Mouse (Mus musculus) c-Kit-positive CD71-positive TER-119-negative erythroid progenitor cells, embryonic 14.5 days (primary cell): ENCODE results near the gene Sgce.
A peak's percentile ranks its signal among the peaks of the same experiment; 100 is the strongest.
"Not testable (repeated sequence)": the region's sequence is repeated elsewhere in the genome, so short reads cannot be mapped to it uniquely, and the experiment has no call there.

ENCODE experiments used
- DNase-seq: peaks from one replicate; pipeline ENCODE4 v3.0.0-alpha.2; 2013; ENCODE audit warnings: low read depth

Sgce gene

GRCm38 (mm10) chr6:4722739-4723138 is 24.3 kb downstream of the Sgce start:
- no peak for DNase-seq

DNA sequence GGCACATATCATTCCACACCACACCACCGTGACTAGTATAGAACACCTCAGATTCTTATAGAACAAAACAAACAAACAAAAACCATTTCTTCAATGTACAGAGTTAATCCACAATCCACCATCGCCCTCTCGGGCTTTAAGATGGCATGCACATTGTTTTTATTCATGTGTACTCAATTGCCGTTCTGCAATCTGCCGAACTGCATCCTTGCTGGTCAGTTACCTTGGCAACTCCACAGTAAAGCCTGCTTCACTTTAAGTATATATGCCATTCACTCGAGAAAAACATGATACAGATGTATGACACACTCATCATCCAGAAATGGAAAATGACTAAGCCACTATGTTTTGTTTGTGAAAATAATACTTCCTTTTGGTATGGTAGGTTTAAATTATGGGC is 24.9 kb downstream of the Sgce start:
- no peak for DNase-seq

DNA sequence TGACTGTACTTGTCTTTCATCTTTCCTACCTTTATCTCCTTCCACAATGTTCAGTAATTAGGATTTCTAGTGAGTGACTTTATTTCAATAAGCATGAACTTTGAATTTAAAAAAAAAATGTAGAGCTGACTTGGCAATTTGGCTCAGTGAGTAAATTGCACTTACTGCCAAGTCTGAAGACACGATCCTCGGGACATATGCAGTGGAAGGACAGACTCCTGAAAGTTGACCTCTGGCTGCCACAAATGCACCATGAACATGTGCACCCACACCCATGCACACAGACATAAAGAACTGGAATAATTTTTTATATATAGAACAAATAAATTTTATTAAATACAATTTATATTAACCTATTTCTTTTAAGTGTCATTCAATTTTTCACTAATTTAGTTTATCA is 29.7 kb downstream of the Sgce start:
- no peak for DNase-seq

DNA sequence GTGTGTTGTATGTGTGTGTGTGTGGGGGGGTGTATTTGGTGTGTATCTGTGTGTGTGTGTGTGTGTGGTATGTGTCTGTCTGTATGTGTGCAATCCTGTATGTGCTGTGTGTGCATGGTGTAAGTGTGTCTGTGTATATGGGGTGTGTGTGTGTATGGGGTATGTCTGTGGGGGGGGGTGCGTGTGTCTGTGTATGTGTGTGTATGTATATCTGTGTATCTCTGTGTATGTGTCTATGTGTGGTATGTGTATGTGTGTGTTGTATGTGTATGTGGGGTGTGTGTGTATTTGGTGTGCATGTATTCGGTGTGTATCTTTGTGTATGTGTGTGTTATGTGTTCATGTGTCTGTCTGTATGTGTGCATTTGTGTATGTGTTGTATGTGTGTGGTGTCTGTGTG is 30.8 kb downstream of the Sgce start:
- DNase-seq, result no peak

- no peak for DNase-seq
These were observed 38.0 kb downstream of the Sgce start for GRCm38 (mm10) chr6:4708971-4709370.

GRCm38 (mm10) chr6:4706415-4706814 is 40.6 kb downstream of the Sgce start:
- no peak for DNase-seq

DNA sequence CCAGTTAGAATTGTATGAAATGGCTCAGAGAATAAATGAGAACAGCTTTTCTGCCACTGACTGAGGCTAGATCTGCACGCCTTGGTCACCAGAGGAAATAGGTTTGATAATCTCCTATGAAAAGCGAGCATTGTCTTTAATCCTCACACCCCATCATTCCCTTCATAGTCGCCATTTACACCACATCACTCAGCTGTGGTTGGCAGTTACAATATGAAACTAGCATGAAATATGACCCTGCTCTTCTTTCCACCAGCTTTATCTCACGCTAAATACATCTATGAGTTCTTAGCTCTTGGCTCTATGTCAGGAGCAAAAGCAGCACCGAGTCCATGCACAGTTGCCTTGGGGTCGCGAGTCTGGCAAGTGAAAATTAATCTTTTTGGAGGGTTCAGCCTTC is 43.1 kb downstream of the Sgce start:
- no peak for DNase-seq

DNA sequence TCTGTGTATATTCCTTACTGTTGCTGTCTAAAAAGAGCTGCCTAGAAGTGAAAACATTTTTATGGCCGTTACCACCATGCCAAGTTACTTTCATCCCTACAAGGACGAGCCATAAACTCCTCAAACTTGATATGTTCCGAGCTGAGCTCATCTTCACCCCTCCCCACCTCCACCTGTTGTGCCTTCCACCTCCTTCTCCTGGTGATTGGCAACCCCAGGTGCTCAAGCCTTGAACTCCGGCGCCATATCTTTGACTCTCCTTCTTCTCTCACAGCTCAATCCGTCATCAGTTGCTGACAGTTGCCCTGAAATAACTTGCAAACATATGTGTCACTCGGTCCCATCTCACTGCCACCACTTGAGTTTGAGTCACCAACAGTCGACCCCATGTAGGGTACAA is 45.4 kb downstream of the Sgce start:
- no peak for DNase-seq

DNA sequence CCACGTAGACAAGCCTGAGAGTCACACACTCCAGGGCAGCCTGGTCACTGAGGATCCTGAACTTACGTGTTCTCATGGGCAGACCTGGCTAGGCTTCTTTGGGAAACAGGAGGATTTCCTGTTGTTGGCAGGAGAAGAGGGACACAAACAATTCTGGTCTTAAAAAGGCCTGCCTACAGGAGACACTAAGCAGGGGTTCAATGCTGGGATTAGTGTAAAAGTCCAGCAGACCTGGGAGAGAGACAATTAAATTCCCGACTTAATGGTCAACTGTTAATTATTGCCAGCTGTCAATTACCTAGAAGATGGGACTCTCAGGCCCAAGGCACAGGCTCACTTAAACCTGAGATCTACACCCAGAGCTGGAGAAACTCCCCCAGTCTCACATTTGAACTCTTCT is 51.2 kb downstream of the Sgce start:
- DNase-seq, result no peak

DNA sequence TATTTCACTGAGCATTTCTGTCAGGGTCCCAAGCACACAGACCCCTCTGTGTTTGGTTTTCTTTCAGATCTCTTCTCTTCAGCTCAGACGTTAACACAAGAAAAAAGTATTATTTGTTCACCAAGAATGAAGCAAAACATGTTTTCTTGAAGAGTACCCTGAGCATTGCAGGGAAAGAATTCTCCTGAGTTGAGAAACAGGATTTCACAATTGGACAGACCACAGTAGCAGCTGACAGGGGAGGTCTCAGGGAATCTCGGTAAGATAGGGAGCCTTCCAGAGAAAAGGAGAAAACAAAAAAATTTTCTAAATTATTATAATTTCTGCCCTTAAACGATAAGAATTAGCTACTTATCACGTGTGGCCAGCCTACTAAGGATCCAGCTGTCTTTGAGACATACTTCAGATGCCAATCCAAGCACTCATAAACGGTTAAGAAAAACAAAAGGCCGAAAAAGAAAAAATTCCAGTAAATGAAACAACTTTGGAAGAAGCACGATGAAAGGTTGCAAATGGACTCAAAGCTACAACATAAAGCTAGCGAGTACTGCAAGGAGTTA is 52.3 kb downstream of the Sgce start:
- no peak for DNase-seq

- no peak for DNase-seq
These were observed 53.5 kb downstream of the Sgce start for GRCm38 (mm10) chr6:4693544-4693943.

DNA sequence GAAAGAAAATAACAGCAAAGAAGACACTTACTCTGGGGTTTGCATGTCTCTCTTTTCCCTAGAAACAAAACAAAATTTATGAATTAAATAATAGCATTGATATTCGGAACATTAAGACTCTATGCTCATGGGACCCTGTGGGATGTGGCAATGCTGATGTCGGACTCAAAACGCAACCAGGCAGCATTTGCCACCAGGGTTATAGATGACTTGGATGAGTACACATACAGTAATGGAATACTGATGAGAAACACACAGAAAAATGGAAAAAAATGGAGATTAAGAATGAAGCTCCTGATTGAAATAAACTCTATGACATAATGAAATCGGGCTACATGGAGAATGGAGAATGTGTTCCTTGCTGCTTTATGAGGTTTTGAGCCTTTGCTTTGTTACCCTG is 56.6 kb downstream of the Sgce start:
- DNase-seq, result no peak

DNA sequence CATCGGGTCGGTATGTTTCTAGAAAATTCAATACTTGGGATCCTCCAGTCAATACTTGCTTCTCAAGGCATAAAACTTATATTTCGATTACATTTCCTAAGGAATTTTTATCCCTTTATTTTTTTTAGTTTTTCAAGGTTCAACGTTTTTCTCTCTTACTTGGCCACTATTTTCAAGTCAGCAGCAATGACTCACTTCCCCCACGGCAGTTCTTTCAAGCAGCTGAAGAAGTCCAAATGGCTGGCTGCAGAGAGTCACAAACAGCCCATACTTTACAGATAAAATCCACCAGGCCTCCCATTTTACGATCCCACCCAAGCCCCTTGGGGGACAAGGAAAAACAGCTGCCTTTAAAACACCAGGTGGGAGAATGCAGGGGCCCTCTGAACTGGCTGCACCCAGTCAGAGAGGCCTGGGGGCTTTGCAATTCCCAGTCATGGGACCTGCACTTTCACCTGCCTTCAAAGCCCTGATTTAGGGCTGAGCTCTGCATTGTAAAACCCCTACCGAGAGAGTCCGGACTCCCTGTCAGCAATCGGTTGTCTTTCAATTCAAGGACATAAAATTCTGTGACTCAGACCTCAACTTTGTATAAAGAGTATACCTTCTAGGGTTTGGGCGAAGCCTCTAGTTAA is 62.2 kb downstream of the Sgce start:
- DNase-seq, result no peak

GRCm38 (mm10) chr6:4680576-4680975 is 66.4 kb downstream of the Sgce start:
- no peak for DNase-seq

- no peak for DNase-seq
These were observed 67.0 kb downstream of the Sgce start for GRCm38 (mm10) chr6:4679981-4680380.

- no peak for DNase-seq
These were observed 69.6 kb downstream of the Sgce start for GRCm38 (mm10) chr6:4677356-4677761.

DNA sequence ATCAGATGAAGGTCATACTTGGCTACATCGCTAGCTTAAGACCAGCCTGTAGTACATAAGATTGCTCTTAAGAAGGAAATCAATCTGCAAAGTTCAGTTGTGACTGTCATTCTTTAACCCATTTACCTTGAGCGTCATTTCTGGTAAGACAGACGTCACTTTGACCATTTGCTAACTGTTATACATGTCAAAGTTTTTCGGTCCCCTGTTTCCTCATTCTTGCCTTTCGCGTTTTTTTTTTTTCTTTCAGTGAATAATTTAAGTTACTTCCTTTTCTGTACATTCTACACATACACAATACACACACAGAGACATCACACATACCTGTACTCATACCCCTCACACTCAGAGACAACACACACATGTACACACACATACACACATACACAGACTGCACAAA is 81.9 kb downstream of the Sgce start:
- no peak for DNase-seq

GRCm38 (mm10) chr6:4664313-4664712 is 82.7 kb downstream of the Sgce start:
- DNase-seq, result no peak

DNA sequence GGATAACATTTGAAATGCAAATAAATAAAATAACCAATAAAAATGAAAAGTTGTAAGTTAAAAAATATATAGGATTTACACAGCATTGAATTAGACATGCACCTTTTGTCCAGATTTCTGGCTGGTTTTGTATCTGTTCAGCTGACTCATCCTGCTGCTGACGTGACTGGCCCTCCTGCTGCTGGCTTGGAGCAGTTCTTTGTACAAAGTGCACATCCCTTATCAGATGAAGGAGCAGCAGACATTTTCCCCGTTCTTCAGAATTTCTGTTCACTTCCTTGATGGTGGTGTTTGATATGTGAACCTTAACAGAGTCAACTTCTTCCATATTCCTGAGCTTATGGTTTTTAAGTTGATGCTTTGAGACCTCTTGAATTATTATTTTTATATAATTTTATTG is 83.5 kb downstream of the Sgce start:
- peak; percentile 17 for DNase-seq

DNA sequence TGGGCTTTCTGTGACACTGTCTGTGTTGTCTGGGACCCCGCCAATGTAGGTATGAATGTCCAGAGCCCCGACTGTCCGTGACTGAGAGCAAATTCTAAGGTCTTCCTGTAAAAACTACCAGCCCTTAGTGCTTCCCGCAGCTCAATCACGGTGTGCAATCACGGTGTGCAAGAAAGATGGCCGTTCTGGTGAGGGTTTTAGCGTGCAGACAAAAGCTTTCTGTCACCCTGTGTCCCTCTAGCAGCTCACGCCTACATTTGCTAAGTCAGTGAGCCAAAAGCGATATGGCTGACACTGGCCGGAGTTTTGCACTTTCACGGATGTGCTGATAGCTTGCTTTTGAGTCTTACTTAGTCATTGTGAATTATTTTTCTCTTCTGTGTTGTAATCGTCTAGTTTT is 88.1 kb downstream of the Sgce start:
- no peak for DNase-seq

DNA sequence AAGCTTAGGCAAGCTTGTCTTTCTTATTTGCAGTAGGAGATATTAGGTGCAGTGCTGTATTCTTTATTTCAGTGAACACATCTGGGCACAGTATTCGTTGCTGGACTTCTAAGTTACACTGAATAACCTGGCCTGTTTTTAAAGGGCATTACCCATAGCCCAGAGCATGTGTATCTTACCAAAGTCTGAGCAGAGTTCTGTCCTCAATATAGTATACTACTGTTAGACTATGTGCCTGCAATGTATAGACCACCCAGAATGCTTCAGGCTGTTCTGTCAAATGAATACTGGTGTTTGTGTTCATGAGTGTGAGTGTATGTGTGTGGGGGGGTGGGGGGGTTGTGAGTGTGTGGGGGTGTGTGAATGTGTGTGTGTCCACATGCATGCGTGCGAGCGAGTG is 91.1 kb downstream of the Sgce start:
- no peak for DNase-seq

DNA sequence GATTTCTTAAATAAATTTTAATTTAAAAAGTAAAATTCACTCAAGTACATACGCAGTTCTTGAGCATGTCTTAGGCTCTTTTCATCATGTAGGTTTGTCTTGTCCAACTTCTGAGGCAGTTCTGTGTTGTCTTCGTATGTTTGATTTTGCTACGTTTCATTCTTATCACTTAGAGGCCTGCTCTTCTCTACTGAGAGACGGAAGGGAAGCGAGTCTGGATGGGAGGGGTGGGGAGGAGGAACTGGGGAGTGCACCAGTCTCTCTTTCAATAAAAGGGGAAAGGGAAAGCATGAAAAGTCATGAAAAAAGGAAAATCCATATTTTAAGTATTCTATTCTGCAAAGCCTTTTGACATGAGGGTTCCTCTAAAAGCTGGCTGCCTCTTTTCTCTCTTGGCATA is 91.5 kb downstream of the Sgce start:
- DNase-seq, result no peak

DNA sequence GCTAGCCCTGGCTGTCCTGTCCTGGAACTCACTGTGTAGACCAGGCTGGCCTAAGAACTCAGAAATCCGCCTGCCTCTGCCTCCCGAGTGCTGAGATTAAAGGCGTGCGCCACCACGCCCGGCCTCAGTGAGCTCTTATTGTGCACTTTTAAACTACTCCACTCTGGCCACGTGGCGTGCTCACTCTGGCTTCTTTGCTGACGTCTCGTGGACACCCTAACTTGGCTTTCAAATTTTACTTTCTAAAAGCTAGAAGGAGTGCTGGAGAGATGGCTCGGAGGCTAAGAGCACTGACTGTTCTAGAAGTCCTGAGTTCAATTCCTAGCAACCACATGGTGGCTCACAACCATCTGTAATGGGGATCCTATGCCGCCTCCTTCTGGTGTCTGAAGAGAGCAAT is 93.3 kb downstream of the Sgce start:
- DNase-seq, result not testable (repeated sequence)

- no peak for DNase-seq
These were observed 94.3 kb downstream of the Sgce start for GRCm38 (mm10) chr6:4652596-4653134.
